Mouse (Mus musculus) heart, postnatal 25 days (tissue): Measurements from ENCODE around the gene Tbc1d2b. TPM values are rescaled to one million over a fixed set of nuclear protein-coding genes. Genes with fewer than 3 reads are reported as not detected.

Experiments
- DNase-seq: peaks from one replicate; pipeline ENCODE4 v3.0.0; 2022; ENCODE audit warnings: low spot score
- intact Hi-C: fragments of 180-260 bp; cut with DNase I; formaldehyde crosslinking; loops from one replicate; pipeline ENCODE4 v1.15.1; 2025
- total RNA-seq, 2 experiments: library from RNA; stranded (reverse); gene quantifications; 2 replicates each; pipeline ENCODE4 v1.2.3; 2021

Tbc1d2b gene
- total RNA-seq, 2 experiments from 2014 or later, result 10.4 to 13.5 TPM

GRCm38 (mm10) chr9:90183550-90183949, 87.1 kb downstream of the Tbc1d2b start:
- intact Hi-C loops, result loop anchor here (2.0 kb wide), 1 partner anchor 19 kb away; no protein-coding TSS in a partner anchor

GRCm38 (mm10) chr9:90182636-90183421, 87.8 kb downstream of the Tbc1d2b start:
- DNase-seq, result no peak
- intact Hi-C loops, result loop anchor here (2.0 kb wide), 1 partner anchor 18 kb away; no protein-coding TSS in a partner anchor

More at GRCm38 (mm10) chr9:90183550-90183949, 87.1 kb downstream of the Tbc1d2b start:
- DNase-seq, result no peak

GRCm38 (mm10) chr9:90181656-90182388, 88.8 kb downstream of the Tbc1d2b start:
- no peak for DNase-seq
- intact Hi-C loops, result loop anchor here (2.0 kb wide), 1 partner anchor 17 kb away; no protein-coding TSS in a partner anchor

GRCm38 (mm10) chr9:90179409-90179808, 91.2 kb downstream of the Tbc1d2b start:
- intact Hi-C loops, result no loop called here
- DNase-seq, result no peak

GRCm38 (mm10) chr9:90173330-90173729, 97.3 kb downstream of the Tbc1d2b start:
- intact Hi-C loops, result no loop called here
- no peak for DNase-seq

GRCm38 (mm10) chr9:90172528-90173321, 97.9 kb downstream of the Tbc1d2b start:
- intact Hi-C loops, result no loop called here
- DNase-seq, result peak; percentile 0

- DNase-seq, result no peak
- intact Hi-C loops, result no loop called here
Observed at GRCm38 (mm10) chr9:90171421-90171820, 99.2 kb downstream of the Tbc1d2b start.

GRCm38 (mm10) chr9:90169965-90170364, 100.6 kb downstream of the Tbc1d2b start:
- DNase-seq, result peak; percentile 2
- intact Hi-C loops, result no loop called here

GRCm38 (mm10) chr9:90166615-90167014, 104.0 kb downstream of the Tbc1d2b start:
- intact Hi-C loops, result no loop called here
- no peak for DNase-seq

GRCm38 (mm10) chr9:90165590-90165989, 105.0 kb downstream of the Tbc1d2b start:
- intact Hi-C loops, result loop anchor here (2.0 kb wide), 1 partner anchor 17 kb away; no protein-coding TSS in a partner anchor
- DNase-seq, result no peak

- intact Hi-C loops, result loop anchor here (2.0 kb wide), 1 partner anchor 18 kb away; no protein-coding TSS in a partner anchor
- no peak for DNase-seq
Observed at GRCm38 (mm10) chr9:90164670-90165453, 105.7 kb downstream of the Tbc1d2b start.

- intact Hi-C loops, result loop anchor here (2.0 kb wide), 3 partner anchors 19 to 37 kb away; no protein-coding TSS in a partner anchor
Observed at GRCm38 (mm10) chr9:90163749-90164095, 106.9 kb downstream of the Tbc1d2b start.

GRCm38 (mm10) chr9:90162926-90163748, 107.5 kb downstream of the Tbc1d2b start, which contains the start of gene Adamts7:
TSS of gene Adamts7 (plus strand) at chr9:90163069.
- no peak for DNase-seq
- intact Hi-C loops, result loop anchor here (2.0 kb wide), 2 partner anchors 36 kb away; no protein-coding TSS in a partner anchor

More at GRCm38 (mm10) chr9:90163749-90164095, 106.9 kb downstream of the Tbc1d2b start:
- DNase-seq, result no peak

- intact Hi-C loops, result loop anchor here (2.0 kb wide), 2 partner anchors 36 kb away; no protein-coding TSS in a partner anchor
- DNase-seq, result peak; percentile 57
Observed at GRCm38 (mm10) chr9:90162243-90162925, 108.2 kb downstream of the Tbc1d2b start.
